ENCODE assay signal across 8 mouse cellular contexts in the genomic region with DNA sequence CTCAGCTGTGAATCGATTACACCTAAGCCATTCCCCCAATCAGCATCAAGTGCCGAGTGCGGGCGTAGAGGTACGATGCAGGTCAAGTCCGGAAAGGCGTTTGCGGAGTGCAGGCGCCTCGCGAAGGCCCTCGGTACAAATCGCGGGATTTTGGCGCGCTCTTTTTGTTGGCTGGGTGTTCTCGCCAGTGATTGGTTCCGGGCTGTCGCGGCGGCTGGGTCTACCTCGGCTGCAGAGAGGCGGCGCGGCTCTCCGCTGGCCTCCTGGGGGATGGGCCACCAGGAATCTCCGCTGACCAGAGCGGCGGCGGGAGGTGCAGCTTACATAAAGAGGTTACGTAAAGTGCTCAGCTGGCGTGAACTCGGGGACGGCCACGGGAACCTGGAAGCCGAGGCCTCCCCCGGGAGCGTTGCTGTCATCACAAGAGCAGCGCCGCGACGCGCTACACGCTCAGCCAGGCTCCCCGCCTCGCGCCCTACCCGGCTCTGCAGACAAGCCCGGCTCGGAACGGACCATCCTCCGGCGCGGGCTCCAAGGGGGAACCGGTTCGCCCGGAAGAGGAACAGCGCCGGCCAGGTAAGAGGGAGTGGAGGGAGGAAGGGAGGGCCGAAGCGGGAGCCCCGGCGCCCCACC. TPM values are rescaled to one million over a fixed set of nuclear protein-coding genes. Genes with fewer than 3 reads are reported as not detected.
DNase-seq lines count a peak whose midpoint lies in the region; ATAC-seq and TF ChIP-seq lines count a peak whose summit lies in the region.

A gene (plus strand): TSS at position 247 of the 633 bp plus-strand sequence.

- intact Hi-C loops in gastrocnemius, postnatal 14 days (cut with DNase I; ENCODE audit: low total_unique reads): no loop called here
- intact Hi-C loops in left cerebral cortex, postnatal 10 days (cut with DNase I): loop anchor here (5.0 kb wide), 1 partner anchor 72 kb away; no protein-coding TSS in a partner anchor

- peak within 1 kb of the TSS; percentile 73 for H3K4me3 ChIP-seq in cortical plate, adult 2 months (ENCODE audit: insufficient read depth, low read length)

- DNase-seq in gastrocnemius, postnatal 14 days: peak; percentile 86
- peak; percentile 81 to 93 for DNase-seq in left cerebral cortex, postnatal 10 days (ENCODE audit: extremely low spot score in 1 of 2, low spot score in 2 of 2)
- peak; percentile 89 for DNase-seq in right cerebral cortex, postnatal 25 days
- DNase-seq in urinary bladder, postnatal 4 days (ENCODE audit: low spot score in 2 of 2): peak; percentile 84 to 88

- peak; percentile 72 for ATAC-seq in activated CD4-positive, CD25-positive, alpha-beta regulatory T cell, adult 4 months
- peak; percentile 72 for ATAC-seq in inflammation-experienced regulatory T-cells, adult 6 months
- ATAC-seq in megakaryocyte-erythroid progenitor cell, adult 5-6 weeks (replicated peaks; ENCODE audit: low FRiP score, low TSS enrichment, poor library complexity, severe bottlenecking): peak; percentile 92

- H3K27ac ChIP-seq in cortical plate, adult 2 months (ENCODE audit: insufficient read depth, low read length): peak within 1 kb of the TSS; percentile 93

- 0 out of 2 replicates have a peak, but pooled peaks have one; percentile 20 for TF ChIP-seq POLR2A in cortical plate, adult 2 months (IDR thresholded peaks at IDR 0.05; ENCODE audit: extremely low read depth, insufficient read depth, low read length)

- H3K4me1 ChIP-seq in cortical plate, adult 2 months (ENCODE audit: control insufficient read depth, insufficient read depth, low read length): peaks cover 8% of the 10 kb centered on the region

- no peak for TF ChIP-seq CTCF in cortical plate, adult 2 months (IDR thresholded peaks at IDR 0.05; ENCODE audit: extremely low read depth, insufficient read depth, low read length)

RNA-seq across cellular contexts. Expression of the gene that starts here (rescaled TPM):
- 1 to 10 TPM; 1.1 to 1.3 TPM for polyA plus RNA-seq in activated CD4-positive, CD25-positive, alpha-beta regulatory T cell, adult 4 months (2017; shearing (Covaris generic))
- polyA plus RNA-seq in cortical plate, adult 2 months (2012; rRNA removed): 24.4 and 24.7 TPM in 2 replicates
- 1 to 10 TPM; 5.2 to 6.0 TPM for total RNA-seq in gastrocnemius, postnatal 14 days (2021)
- 1 to 10 TPM in 1 of 3 experiments, under 1 TPM in 2; 0.63 to 1.3 (median 0.67) TPM for polyA plus RNA-seq in inflammation-experienced regulatory T-cells, adult 6 months (2017; shearing (Covaris generic))
- total RNA-seq in left cerebral cortex, postnatal 10 days (2021): 10 to 100 TPM; 26.2 to 27.1 TPM
- 16.4 and 19.3 TPM in 2 replicates for total RNA-seq in megakaryocyte-erythroid progenitor cell, adult 5-6 weeks (2014; fragmentation: Nextera tagmentation)
- 7.5 and 8.7 TPM in 2 replicates for total RNA-seq in megakaryocyte-erythroid progenitor cell, adult 5-6 weeks (2017)

Comparison
In these comparisons a context has a peak if more than half of its experiments do, and no peak if none do; other contexts are left out.
1. Peak in every context shown above with its lines: DNase-seq, ATAC-seq, H3K4me3 ChIP-seq and H3K27ac ChIP-seq.
2. RNA of the gene that starts here (polyA plus RNA-seq): 24.4 to 24.7 TPM in cortical plate, adult 2 months; 1.1 to 1.3 TPM in activated CD4-positive, CD25-positive, alpha-beta regulatory T cell, adult 4 months and 0.63 to 1.3 TPM in inflammation-experienced regulatory T-cells, adult 6 months; every median in the first group is over 10 times any median in the second.